Mouse (Mus musculus) myocyte (in vitro differentiated cells): ENCODE results near the gene Gtf3c1. TPM values are rescaled to one million over a fixed set of nuclear protein-coding genes. Genes with fewer than 3 reads are reported as not detected.

ENCODE experiments used
- H3K27me3 ChIP-seq: one replicate; pipeline ENCODE4 v1.6.1; 2011; ENCODE audit not compliant: control insufficient read depth, insufficient read depth, insufficient read length
- H3K36me3 ChIP-seq: one replicate; pipeline ENCODE4 v1.6.1; 2011; ENCODE audit not compliant: control insufficient read depth, insufficient read depth
- H3K4me2 ChIP-seq: one replicate; pipeline ENCODE4 v1.6.1; 2011; ENCODE audit warnings: low read depth, control low read depth
- H3K4me3 ChIP-seq: one replicate; pipeline ENCODE4 v1.5.1; 2011; ENCODE audit warnings: mild to moderate bottlenecking, control low read depth, moderate library complexity
- H3K79me2 ChIP-seq: one replicate; pipeline ENCODE4 v1.6.1; 2011; ENCODE audit not compliant: control insufficient read depth, insufficient read depth
- H3ac ChIP-seq: one replicate; pipeline ENCODE4 v1.6.1; 2011; ENCODE audit not compliant: control insufficient read depth, insufficient read length
- CEBPB ChIP-seq: IDR thresholded peaks from 2 replicates; pipeline ENCODE4 v1.6.1; 2011; ENCODE audit warnings: mild to moderate bottlenecking, moderate library complexity; ENCODE audit not compliant: poor library complexity, insufficient read depth, severe bottlenecking
- E2F4 ChIP-seq: IDR thresholded peaks from one replicate; pipeline ENCODE4 v1.6.1; 2011; ENCODE audit warnings: mild to moderate bottlenecking, control low read depth, moderate library complexity; ENCODE audit not compliant: insufficient read depth
- MAX ChIP-seq: IDR thresholded peaks from one replicate; pipeline ENCODE4 v1.6.1; 2011; ENCODE audit warnings: low read depth, mild to moderate bottlenecking, control low read depth
- MYOD1 ChIP-seq, 3 experiments: IDR thresholded peaks; one replicate each; pipeline ENCODE4 v1.6.1; 2011; ENCODE audit warnings: control low read depth in 2 of 3, low read depth in 2 of 3, mild to moderate bottlenecking in 2 of 3, moderate library complexity in 1 of 3; ENCODE audit not compliant: insufficient read length in 2 of 3, control insufficient read depth in 1 of 3
- MYOG ChIP-seq, 3 experiments: IDR thresholded peaks; one replicate each; pipeline ENCODE4 v1.6.1; 2011; ENCODE audit warnings: control low read depth in 2 of 3, low read depth in 2 of 3, mild to moderate bottlenecking in 2 of 3; ENCODE audit not compliant: insufficient read length in 2 of 3, control insufficient read depth in 1 of 3, insufficient read depth in 1 of 3
- POLR2A ChIP-seq: IDR thresholded peaks from one replicate; pipeline ENCODE4 v1.6.1; 2011; ENCODE audit warnings: low read depth, mild to moderate bottlenecking, control low read depth, moderate library complexity; ENCODE audit not compliant: insufficient read length
- POLR2AphosphoS2 ChIP-seq: IDR thresholded peaks from one replicate; pipeline ENCODE4 v1.6.1; 2011; ENCODE audit warnings: low read depth, control low read depth; ENCODE audit not compliant: insufficient read length
- REST ChIP-seq: IDR thresholded peaks from one replicate; pipeline ENCODE4 v1.6.1; 2011; ENCODE audit warnings: mild to moderate bottlenecking, control low read depth, moderate library complexity; ENCODE audit not compliant: insufficient read depth, insufficient read length
- SRF ChIP-seq: IDR thresholded peaks from one replicate; pipeline ENCODE4 v1.6.1; 2011; ENCODE audit warnings: low read depth; ENCODE audit not compliant: control insufficient read depth, insufficient read length
- TCF12 ChIP-seq: IDR thresholded peaks from one replicate; pipeline ENCODE4 v1.6.1; 2011; ENCODE audit warnings: mild to moderate bottlenecking, control low read depth; ENCODE audit not compliant: poor library complexity, insufficient read depth, severe bottlenecking
- TCF3 ChIP-seq: IDR thresholded peaks from one replicate; pipeline ENCODE4 v1.6.1; 2011; ENCODE audit warnings: low read depth, control low read depth; ENCODE audit not compliant: insufficient read length
- USF1 ChIP-seq: IDR thresholded peaks from one replicate; pipeline ENCODE4 v1.6.1; 2011; ENCODE audit warnings: low read depth, mild to moderate bottlenecking, control low read depth, moderate library complexity
- polyA plus RNA-seq: library from polyadenylated mRNA; unstranded; fragments of >200 nt; fragmentation: generic; extraction: Trizol; gene quantifications from one replicate; pipeline ENCODE4 v1.2.1, GENCODE M21; 2012; ENCODE audit warnings: missing spikeins

Gtf3c1 gene
- polyA plus RNA-seq, 1 experiment, result 38.3 TPM

DNA sequence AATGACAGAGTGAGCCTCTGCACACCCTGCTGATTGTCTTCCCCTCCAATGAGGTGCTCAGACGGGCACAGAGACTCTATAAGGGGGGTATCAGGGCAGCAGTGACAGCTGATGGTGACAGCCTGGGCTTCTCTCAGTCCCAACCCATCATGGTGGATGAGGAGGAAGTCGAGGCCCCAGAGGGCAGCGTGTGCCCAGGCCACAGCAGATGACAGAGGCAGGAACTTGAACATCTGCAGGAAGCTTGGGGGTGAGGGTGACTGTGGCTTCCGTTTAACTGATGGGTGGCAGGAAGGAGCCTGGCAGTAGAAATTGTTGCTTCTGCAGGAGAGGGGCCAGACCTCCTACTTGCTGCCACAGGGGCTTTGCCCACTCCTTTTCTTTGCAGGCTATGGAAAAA lies 77.3 kb downstream of the Gtf3c1 start:
- H3K79me2 ChIP-seq, result no peaks in the 10 kb centered on the region
- H3ac ChIP-seq, result no peak overlapping the region
- H3K27me3 ChIP-seq, result peaks cover 24% of the 10 kb centered on the region
- H3K36me3 ChIP-seq, result no peaks in the 10 kb centered on the region
- H3K4me2 ChIP-seq, result no peak overlapping the region
- no peak overlapping the region for H3K4me3 ChIP-seq
- TF ChIP-seq E2F4, result no peak
- TF ChIP-seq MYOG (IDR thresholded peaks at IDR 0.05; ENCODE audit: control insufficient read depth in 1 of 3, insufficient read depth in 1 of 3, insufficient read length in 2 of 3, low read depth in 2 of 3), result no peak
- TF ChIP-seq POLR2A, result no peak
- no peak for TF ChIP-seq REST
- TF ChIP-seq CEBPB, result no peak
- TF ChIP-seq POLR2AphosphoS2, result no peak

DNA sequence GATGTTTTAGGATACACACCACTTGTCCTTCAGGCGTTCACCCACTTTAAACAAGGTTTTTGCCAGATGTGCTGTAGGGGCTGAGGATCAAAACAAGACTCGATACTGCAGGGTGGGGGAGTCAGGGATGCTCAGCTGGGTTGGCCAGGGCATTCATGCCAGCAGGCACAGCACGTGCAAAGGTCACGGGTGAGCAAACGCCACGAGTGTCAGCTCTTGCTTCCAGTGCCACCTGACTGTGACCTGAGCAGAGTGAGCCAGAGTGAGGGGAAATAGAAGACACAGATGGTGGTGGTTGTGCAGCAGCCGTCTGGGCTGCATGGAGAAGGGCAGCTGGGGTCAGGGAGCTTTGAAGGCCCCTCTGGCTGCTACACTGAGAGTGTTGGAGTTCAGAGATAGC lies 81.8 kb downstream of the Gtf3c1 start:
- Histone ChIP-seq H3K79me2 (no peaks in the 10 kb centered on the region), H3ac (no peak overlapping the region), H3K27me3 (peaks cover 29% of the 10 kb centered on the region), H3K36me3 (no peaks in the 10 kb centered on the region), H3K4me3 (no peak overlapping the region), H3K4me2 (no peak overlapping the region)
- TF ChIP-seq E2F4, result no peak
- TF ChIP-seq MYOG (IDR thresholded peaks at IDR 0.05; ENCODE audit: control insufficient read depth in 1 of 3, insufficient read depth in 1 of 3, insufficient read length in 2 of 3, low read depth in 2 of 3), result no peak
- TF ChIP-seq TCF12, result no peak
- no peak for TF ChIP-seq MYOD1 (IDR thresholded peaks at IDR 0.05; ENCODE audit: control insufficient read depth in 1 of 3, insufficient read length in 2 of 3, low read depth in 2 of 3)
- TF ChIP-seq CEBPB, result no peak
- TF ChIP-seq MAX, result no peak
- TF ChIP-seq POLR2AphosphoS2, result no peak
- TF ChIP-seq USF1, result no peak
- TF ChIP-seq POLR2A, result no peak
- no peak for TF ChIP-seq REST
- no peak for TF ChIP-seq TCF3

GRCm38 (mm10) chr7:125625219-125625618 lies 82.4 kb downstream of the Gtf3c1 start:
- Histone ChIP-seq H3K4me2 (no peak overlapping the region), H3ac (no peak overlapping the region), H3K4me3 (no peak overlapping the region), H3K36me3 (no peaks in the 10 kb centered on the region), H3K79me2 (no peaks in the 10 kb centered on the region), H3K27me3 (peaks cover 29% of the 10 kb centered on the region)
- TF ChIP-seq E2F4, result no peak
- no peak for TF ChIP-seq POLR2AphosphoS2
- no peak for TF ChIP-seq MAX
- TF ChIP-seq USF1, result no peak
- no peak for TF ChIP-seq SRF
- no peak for TF ChIP-seq TCF12
- no peak for TF ChIP-seq POLR2A
- no peak for TF ChIP-seq TCF3
- no peak for TF ChIP-seq MYOG (IDR thresholded peaks at IDR 0.05; ENCODE audit: control insufficient read depth in 1 of 3, insufficient read depth in 1 of 3, insufficient read length in 2 of 3, low read depth in 2 of 3)
- TF ChIP-seq CEBPB, result no peak
- TF ChIP-seq REST, result no peak
- no peak for TF ChIP-seq MYOD1 (IDR thresholded peaks at IDR 0.05; ENCODE audit: control insufficient read depth in 1 of 3, insufficient read length in 2 of 3, low read depth in 2 of 3)

- Histone ChIP-seq H3K4me3 (no peak overlapping the region), H3K36me3 (no peaks in the 10 kb centered on the region), H3K4me2 (no peak overlapping the region), H3K27me3 (peaks cover 23% of the 10 kb centered on the region), H3ac (no peak overlapping the region), H3K79me2 (no peaks in the 10 kb centered on the region)
- no peak for TF ChIP-seq CEBPB
- no peak for TF ChIP-seq MYOG (IDR thresholded peaks at IDR 0.05; ENCODE audit: control insufficient read depth in 1 of 3, insufficient read depth in 1 of 3, insufficient read length in 2 of 3, low read depth in 2 of 3)
- TF ChIP-seq MAX, result no peak
- no peak for TF ChIP-seq SRF
- TF ChIP-seq POLR2A, result no peak
- no peak for TF ChIP-seq REST
- no peak for TF ChIP-seq MYOD1 (IDR thresholded peaks at IDR 0.05; ENCODE audit: control insufficient read depth in 1 of 3, insufficient read length in 2 of 3, low read depth in 2 of 3)
- TF ChIP-seq USF1, result no peak
- no peak for TF ChIP-seq TCF3
- TF ChIP-seq POLR2AphosphoS2, result no peak
- TF ChIP-seq E2F4, result no peak
- TF ChIP-seq TCF12, result no peak
Observed at GRCm38 (mm10) chr7:125622741-125623685, 84.6 kb downstream of the Gtf3c1 start.
